Mouse (Mus musculus): Measurements from ENCODE around the gene 1110059E24Rik. TPM values are rescaled to one million over a fixed set of nuclear protein-coding genes. Genes with fewer than 3 reads are reported as not detected.
"Not testable (repeated sequence)": the region's sequence is repeated elsewhere in the genome, so short reads cannot be mapped to it uniquely, and the experiment has no call there.

Gene 1110059E24Rik
- polyA plus RNA-seq, 1 experiment = 17.1 TPM

DNA sequence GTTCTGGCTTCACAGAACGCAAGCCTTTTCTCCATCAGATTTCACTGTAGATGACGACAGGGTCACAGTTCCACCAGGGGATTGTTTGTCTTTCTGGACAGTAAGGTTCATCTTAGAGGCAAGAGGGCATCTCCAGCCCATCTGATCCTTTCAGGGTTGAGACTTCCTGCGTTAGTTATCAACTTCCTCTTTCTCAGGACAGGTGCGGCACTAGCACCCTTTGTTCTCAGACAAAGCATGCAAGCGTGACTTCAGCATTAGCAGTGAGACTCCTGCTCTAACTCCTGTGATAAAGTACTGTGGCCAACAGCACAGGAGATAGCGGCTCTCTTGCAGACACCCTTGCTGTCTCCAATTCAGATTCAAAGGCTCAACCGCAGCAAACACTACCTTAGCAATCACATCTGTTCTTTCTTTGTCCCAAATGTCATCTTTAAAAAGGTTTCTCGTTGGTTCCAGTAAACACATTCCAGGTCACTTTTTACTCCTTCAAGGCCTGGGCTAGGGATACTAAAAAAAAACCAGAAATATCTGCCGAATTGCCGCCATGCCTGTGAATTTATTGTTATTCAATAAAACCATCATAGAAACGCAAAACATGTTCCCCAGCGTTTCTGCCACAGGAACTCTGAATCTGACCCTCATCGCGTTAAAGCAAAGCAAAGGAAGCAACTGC lies 22.0 kb downstream of the 1110059E24Rik start:
- no peaks in the 10 kb centered on the region for H3K27me3 ChIP-seq (ENCODE audit: control insufficient read depth, insufficient read depth, insufficient read length)
- no peak overlapping the region for H3ac ChIP-seq (ENCODE audit: control insufficient read depth, insufficient read length, low read depth)
- TF ChIP-seq MYOG (IDR thresholded peaks at IDR 0.05; ENCODE audit: control insufficient read depth, extremely low read depth, insufficient read length) (no peak), FOSL1 (IDR thresholded peaks at IDR 0.05; ENCODE audit: insufficient read depth, low read length, poor library complexity, severe bottlenecking) (no peak), CTCF (IDR thresholded peaks at IDR 0.05; ENCODE audit: control insufficient read depth, insufficient read depth, insufficient read length) (no peak), USF1 (IDR thresholded peaks at IDR 0.05; ENCODE audit: low read depth) (no peak), MYOD1 (IDR thresholded peaks at IDR 0.05; ENCODE audit: control insufficient read depth, insufficient read length, low read depth) (no peak), CEBPB (IDR thresholded peaks at IDR 0.05; ENCODE audit: low read depth) (no peak), MAX (IDR thresholded peaks at IDR 0.05) (no peak)

DNA sequence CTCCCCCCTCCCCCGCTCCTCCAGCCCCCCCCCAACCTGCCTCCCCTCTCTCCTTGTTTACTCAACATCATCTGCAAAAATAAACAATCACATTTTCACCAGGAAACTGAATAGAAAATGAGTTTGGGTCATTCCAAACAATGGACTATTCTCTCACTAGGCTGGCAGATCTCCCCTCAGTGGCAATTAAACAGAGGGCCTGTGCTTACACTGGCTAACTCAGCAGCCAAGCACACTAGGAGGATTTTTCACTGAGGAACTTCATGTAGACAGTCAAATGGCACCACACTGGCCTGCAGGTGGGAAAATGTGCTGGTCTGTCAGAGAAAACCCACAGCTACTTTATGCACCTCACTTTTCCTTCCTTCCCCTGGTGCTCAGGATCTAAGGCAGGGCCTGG lies 23.3 kb downstream of the 1110059E24Rik start:
- Histone ChIP-seq H3K36me3 (ENCODE audit: control insufficient read depth, insufficient read depth) (no peaks in the 10 kb centered on the region), H3ac (ENCODE audit: control insufficient read depth, insufficient read length, low read depth) (no peak overlapping the region), H3K4me3 (ENCODE audit: insufficient read depth, poor library complexity, severe bottlenecking) (no peak overlapping the region), H3K79me2 (ENCODE audit: control insufficient read depth, insufficient read depth) (peaks cover 54% of the 10 kb centered on the region), H3K79me3 (ENCODE audit: low read depth) (peaks cover 12% of the 10 kb centered on the region), H3K27me3 (ENCODE audit: control insufficient read depth, insufficient read depth, insufficient read length) (no peaks in the 10 kb centered on the region)
- TF ChIP-seq MYOG (IDR thresholded peaks at IDR 0.05; ENCODE audit: control insufficient read depth, extremely low read depth, insufficient read length) (no peak), CEBPB (IDR thresholded peaks at IDR 0.05; ENCODE audit: low read depth) (no peak), MYOD1 (IDR thresholded peaks at IDR 0.05; ENCODE audit: control insufficient read depth, insufficient read length, low read depth) (no peak), MAX (IDR thresholded peaks at IDR 0.05) (no peak), FOSL1 (IDR thresholded peaks at IDR 0.05; ENCODE audit: insufficient read depth, low read length, poor library complexity, severe bottlenecking) (no peak), USF1 (IDR thresholded peaks at IDR 0.05; ENCODE audit: low read depth) (no peak), CTCF (IDR thresholded peaks at IDR 0.05; ENCODE audit: control insufficient read depth, insufficient read depth, insufficient read length) (no peak)

More for the DNA sequence above, 22.0 kb downstream of the 1110059E24Rik start:
- Histone ChIP-seq H3K79me2 (ENCODE audit: control insufficient read depth, insufficient read depth) (peaks cover 57% of the 10 kb centered on the region), H3K4me3 (ENCODE audit: insufficient read depth, poor library complexity, severe bottlenecking) (no peak overlapping the region), H3K36me3 (ENCODE audit: control insufficient read depth, insufficient read depth) (no peaks in the 10 kb centered on the region), H3K79me3 (ENCODE audit: low read depth) (peaks cover 11% of the 10 kb centered on the region)

DNA sequence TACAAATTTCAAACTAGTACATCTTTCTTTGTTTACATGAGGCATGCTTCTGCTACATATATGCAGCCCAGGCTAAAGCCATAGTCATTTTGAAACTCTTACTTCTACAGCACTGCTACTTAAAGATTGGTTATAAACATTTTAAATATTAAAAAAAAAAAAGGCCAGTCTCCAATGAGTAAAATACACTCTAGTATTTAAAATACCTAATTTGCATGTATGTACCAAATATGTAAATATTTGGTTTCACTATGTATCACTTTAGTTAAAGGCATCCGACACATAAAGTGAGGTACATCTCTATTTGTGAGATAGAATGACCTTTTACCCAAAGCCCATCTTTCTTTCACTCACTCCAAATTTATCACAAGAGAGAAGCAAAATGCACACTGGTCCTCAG lies 23.7 kb downstream of the 1110059E24Rik start:
- no peak overlapping the region for H3ac ChIP-seq (ENCODE audit: control insufficient read depth, insufficient read length, low read depth)
- no peak for TF ChIP-seq MAX (IDR thresholded peaks at IDR 0.05)
- TF ChIP-seq USF1 (IDR thresholded peaks at IDR 0.05; ENCODE audit: low read depth) = no peak
- TF ChIP-seq MYOG (IDR thresholded peaks at IDR 0.05; ENCODE audit: control insufficient read depth, extremely low read depth, insufficient read length) = no peak
- TF ChIP-seq MYOD1 (IDR thresholded peaks at IDR 0.05; ENCODE audit: control insufficient read depth, insufficient read length, low read depth) = no peak
- no peak for TF ChIP-seq CTCF (IDR thresholded peaks at IDR 0.05; ENCODE audit: control insufficient read depth, insufficient read depth, insufficient read length)
- TF ChIP-seq FOSL1 (IDR thresholded peaks at IDR 0.05; ENCODE audit: insufficient read depth, low read length, poor library complexity, severe bottlenecking) = no peak
- no peak for TF ChIP-seq CEBPB (IDR thresholded peaks at IDR 0.05; ENCODE audit: low read depth)
- peaks cover 8% of the 10 kb centered on the region for H3K79me3 ChIP-seq (ENCODE audit: low read depth)
- no peaks in the 10 kb centered on the region for H3K36me3 ChIP-seq (ENCODE audit: control insufficient read depth, insufficient read depth)
- no peaks in the 10 kb centered on the region for H3K27me3 ChIP-seq (ENCODE audit: control insufficient read depth, insufficient read depth, insufficient read length)
- H3K79me2 ChIP-seq (ENCODE audit: control insufficient read depth, insufficient read depth) = peaks cover 54% of the 10 kb centered on the region
- no peak overlapping the region for H3K4me3 ChIP-seq (ENCODE audit: insufficient read depth, poor library complexity, severe bottlenecking)

DNA sequence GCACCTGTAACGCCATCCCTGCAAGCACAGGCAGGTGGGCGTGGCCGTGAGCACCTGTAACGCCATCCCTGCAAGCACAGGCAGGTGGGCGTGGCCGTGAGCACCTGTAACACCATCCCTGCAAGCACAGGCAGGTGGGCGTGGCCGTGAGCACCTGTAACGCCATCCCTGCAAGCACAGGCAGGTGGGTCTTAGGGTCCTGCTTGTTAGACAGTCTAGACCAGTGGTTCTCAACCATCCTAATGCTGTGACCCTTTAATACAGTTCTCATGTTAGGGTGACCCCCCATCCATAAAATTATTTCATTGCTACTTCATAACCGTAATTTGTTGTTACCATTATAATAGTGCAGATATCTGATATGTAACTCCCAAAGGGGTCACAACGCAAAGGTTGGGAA lies 24.3 kb downstream of the 1110059E24Rik start:
- H3K36me3 ChIP-seq (ENCODE audit: control insufficient read depth, insufficient read depth); H3K79me3 ChIP-seq (ENCODE audit: low read depth); H3K4me3 ChIP-seq (ENCODE audit: insufficient read depth, poor library complexity, severe bottlenecking); H3K27me3 ChIP-seq (ENCODE audit: control insufficient read depth, insufficient read depth, insufficient read length); H3ac ChIP-seq (ENCODE audit: control insufficient read depth, insufficient read length, low read depth): not testable (repeated sequence)
- H3K79me2 ChIP-seq (ENCODE audit: control insufficient read depth, insufficient read depth) = peaks cover 52% of the 10 kb centered on the region

DNA sequence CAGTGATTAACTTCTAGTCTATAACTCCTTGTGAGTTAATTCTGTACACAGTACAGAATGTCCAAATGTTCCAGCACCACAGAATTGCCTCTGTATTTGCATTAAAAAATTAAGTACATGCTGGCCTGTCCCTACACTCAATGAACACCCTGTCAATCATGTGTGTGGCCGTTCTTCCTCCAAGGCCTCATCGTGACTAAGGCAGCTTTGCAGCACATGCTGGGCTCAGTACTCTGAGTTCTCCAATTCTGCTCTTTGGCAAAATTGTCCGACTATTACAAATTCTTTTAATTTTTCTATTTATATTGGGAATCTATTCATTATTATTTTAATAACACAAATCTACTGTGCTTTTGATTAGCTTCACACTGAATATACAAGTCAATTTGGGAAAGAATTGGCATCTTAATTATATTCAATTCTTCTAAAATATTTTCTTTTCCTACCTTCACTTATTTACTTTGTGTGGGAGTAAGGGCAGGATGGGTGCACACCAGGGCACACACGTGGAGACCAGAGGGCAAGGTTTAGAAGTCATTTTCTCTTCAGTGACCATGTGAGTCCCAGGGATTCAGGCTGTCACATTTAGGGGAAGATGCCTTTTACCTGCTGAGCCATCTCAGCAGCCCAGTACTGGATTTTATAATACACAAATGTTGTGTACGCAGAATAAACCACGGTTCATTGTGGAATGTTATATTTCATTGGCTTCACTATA lies 26.3 kb downstream of the 1110059E24Rik start:
- TF ChIP-seq MYOD1 (IDR thresholded peaks at IDR 0.05; ENCODE audit: control insufficient read depth, insufficient read length, low read depth) (no peak), USF1 (IDR thresholded peaks at IDR 0.05; ENCODE audit: low read depth) (no peak), FOSL1 (IDR thresholded peaks at IDR 0.05; ENCODE audit: insufficient read depth, low read length, poor library complexity, severe bottlenecking) (no peak), MAX (IDR thresholded peaks at IDR 0.05) (no peak), MYOG (IDR thresholded peaks at IDR 0.05; ENCODE audit: control insufficient read depth, extremely low read depth, insufficient read length) (no peak), CTCF (IDR thresholded peaks at IDR 0.05; ENCODE audit: control insufficient read depth, insufficient read depth, insufficient read length) (no peak), CEBPB (IDR thresholded peaks at IDR 0.05; ENCODE audit: low read depth) (no peak)
- Histone ChIP-seq H3K4me3 (ENCODE audit: insufficient read depth, poor library complexity, severe bottlenecking) (no peak overlapping the region), H3ac (ENCODE audit: control insufficient read depth, insufficient read length, low read depth) (no peak overlapping the region), H3K27me3 (ENCODE audit: control insufficient read depth, insufficient read depth, insufficient read length) (no peaks in the 10 kb centered on the region), H3K79me2 (ENCODE audit: control insufficient read depth, insufficient read depth) (peaks cover 50% of the 10 kb centered on the region), H3K79me3 (ENCODE audit: low read depth) (peaks cover 6% of the 10 kb centered on the region), H3K36me3 (ENCODE audit: control insufficient read depth, insufficient read depth) (no peaks in the 10 kb centered on the region)
